Mouse (Mus musculus): Measurements from ENCODE around the gene Bag6.

The Bag6 gene

GRCm38 (mm10) chr17:35166352-35167035 lies 31.5 kb downstream of the Bag6 start:
- DNase-seq (ENCODE audit: low spot score in 2 of 2) = peak; percentile 77 to 82

GRCm38 (mm10) chr17:35167794-35168193 lies 32.8 kb downstream of the Bag6 start:
- no peak for DNase-seq (ENCODE audit: low spot score in 2 of 2)

DNA sequence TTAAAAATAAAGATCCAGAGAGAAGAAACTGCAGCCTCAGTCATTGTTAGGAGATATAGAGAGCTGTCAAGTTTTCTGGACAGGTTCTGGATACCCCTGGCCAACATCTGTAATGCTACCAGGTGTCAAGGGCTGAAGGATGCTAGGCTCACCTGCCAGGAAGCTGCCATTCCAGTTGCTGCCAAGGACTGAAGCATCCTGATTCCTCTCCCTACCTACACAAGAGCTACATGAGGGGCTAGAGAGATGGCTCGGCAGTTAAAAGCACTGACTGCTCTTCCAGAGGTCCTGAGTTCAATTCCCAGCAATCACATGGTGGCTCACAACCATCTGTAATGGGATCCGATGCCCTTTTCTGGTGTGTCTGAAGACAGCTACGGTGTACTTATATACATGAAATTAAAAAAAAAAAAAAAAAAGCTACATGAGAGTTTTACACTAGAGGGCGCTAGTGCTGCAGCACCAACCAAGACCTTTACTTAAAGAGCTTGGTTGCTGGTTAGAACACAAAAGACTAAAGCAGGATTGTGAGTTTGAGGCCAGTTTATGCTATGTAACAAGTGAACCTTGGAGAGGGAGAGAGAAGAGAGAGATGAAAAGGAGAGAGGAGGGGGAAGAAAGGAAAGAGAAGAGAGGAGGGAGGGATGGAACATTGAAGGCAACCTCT lies 33.7 kb downstream of the Bag6 start:
- DNase-seq (ENCODE audit: low spot score in 2 of 2) = no peak

DNA sequence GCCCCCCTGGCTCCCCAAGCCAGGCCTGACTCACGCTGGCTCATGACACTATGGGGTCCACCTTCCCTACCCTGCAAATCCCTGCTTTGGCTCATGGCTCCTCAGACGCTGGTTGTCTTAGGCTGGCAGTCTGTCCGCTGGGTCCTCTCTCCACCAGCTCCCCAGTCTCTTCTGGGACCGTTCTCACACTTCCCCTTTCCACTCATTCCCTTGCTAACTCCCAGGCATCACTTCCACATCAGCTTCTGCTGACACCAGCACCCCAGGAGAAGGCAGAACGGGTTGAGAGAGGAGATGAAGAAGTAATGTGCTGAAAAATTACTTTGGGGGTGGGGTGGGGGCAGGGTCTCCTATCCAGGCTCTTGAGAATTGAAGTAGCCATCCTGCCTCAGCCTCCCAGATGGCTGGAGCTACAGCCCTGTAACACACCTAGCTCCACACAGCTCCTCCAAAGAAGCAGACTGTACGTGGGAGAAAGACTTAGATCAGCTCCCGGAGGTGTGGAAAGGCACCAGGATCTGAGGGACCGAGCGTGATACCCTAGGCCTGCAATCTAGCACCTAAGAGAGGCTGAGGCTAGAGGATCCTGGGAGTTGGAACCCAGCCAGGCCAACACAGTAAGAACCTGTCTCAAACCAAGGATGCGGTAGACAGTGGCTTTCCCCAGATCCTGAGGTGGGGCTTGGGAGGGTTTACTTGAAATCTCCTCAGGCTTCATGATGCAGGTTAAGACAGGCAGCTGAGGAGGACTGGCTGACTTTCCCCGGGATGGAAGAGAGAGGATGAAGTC lies 37.7 kb downstream of the Bag6 start:
- no peak for DNase-seq (ENCODE audit: low spot score in 2 of 2)

- no peak for DNase-seq (ENCODE audit: low spot score in 2 of 2)
These were observed 38.4 kb downstream of the Bag6 start for GRCm38 (mm10) chr17:35173329-35173728.

- DNase-seq (ENCODE audit: low spot score in 2 of 2) = no peak
These were observed 39.4 kb downstream of the Bag6 start for GRCm38 (mm10) chr17:35174201-35174977.

- DNase-seq (ENCODE audit: low spot score in 2 of 2) = no peak
These were observed 40.4 kb downstream of the Bag6 start for GRCm38 (mm10) chr17:35175382-35175781.

- no peak for DNase-seq (ENCODE audit: low spot score in 2 of 2)
These were observed 41.0 kb downstream of the Bag6 start, which contains the start of gene Aif1 for GRCm38 (mm10) chr17:35175968-35176367. TSS of gene Aif1 (minus strand) at chr17:35176068.

DNA sequence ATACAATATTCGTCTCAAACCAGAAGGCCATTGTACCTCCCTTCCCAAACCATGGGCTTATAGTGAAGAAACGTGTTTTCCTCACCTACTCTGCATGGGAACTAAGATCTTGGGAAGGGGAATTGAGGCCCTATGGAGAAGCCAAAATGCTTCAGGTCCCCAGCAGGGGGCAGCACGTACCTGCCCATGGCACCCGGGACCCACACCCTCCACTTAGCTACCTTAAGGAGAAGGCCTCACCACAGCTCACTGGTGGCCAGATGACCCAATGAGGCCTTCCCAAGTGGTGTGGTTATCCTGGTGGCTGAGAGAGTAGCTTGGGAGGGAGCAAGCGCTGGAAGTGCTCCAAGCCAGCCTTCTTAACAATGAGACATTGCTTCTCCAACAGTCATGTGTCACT lies 43.5 kb downstream of the Bag6 start:
- DNase-seq (ENCODE audit: low spot score in 2 of 2) = no peak

DNA sequence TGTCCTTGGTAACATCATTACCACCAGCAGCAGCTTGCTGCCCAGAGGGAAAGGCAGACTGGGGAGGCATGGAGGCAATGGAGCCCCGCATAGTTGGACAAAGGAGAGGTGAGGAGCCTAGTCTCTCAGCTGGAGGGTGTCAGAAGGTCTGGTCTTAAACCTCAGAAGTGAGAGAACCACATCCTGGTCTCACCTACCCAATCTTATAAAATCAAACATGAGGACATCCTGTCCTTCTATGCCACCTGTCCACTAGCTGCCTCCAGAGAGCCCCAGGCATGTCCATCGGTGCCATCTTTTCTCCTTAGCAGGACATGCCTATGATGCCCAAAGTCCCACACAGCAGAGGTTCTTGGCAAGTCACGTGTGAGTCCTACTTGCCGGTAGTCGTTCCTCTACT lies 45.1 kb downstream of the Bag6 start:
- DNase-seq (ENCODE audit: low spot score in 2 of 2) = no peak

DNA sequence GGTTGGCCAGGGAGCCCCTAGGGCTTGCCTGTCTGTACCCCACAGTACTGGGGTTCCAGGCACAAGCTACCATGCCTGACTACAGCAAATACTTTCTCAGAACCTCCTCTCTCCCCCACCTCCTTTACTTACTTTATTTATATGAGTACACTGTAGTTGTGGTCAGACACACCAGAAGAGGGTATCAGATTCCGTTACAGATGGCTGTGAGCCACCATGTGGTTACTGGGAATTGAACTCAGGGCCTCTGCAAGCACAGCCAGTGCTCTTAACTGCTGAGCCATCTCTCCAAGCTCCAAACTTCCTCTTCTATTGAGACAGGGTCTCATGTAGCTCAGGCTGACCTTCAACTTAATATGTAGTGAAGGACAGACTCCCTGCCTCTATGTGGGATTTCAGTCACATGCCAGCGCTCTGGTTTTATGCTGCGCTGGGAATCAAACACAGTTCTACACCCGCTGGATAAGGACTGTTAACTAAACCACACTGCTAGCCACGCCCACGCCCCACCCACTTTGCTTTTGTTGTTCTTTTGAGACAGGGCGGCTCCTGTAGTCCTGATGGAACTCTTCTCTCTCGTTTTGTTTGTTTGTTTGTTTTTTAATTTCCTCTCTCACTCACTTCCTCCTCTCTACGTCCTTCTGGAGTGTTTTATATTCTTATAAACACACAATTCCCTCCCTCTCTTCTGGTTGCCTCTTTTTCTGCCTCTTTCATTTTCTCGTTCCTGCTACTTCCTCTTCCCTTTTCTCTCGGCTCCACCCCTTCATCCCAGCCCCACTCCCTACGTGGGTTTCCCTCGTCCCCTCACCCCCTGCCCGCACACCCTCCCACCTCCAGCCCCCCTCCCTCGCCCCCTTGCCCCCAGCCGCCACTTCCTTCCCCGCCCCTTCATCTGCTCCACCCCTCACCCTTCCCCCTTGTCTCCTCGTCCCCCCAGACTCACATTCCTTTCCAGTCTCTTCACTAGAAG lies 50.9 kb downstream of the Bag6 start:
- DNase-seq (ENCODE audit: low spot score in 2 of 2) = peak in 1 of 2 experiments; percentile 47

GRCm38 (mm10) chr17:35186681-35187080 lies 51.7 kb downstream of the Bag6 start:
- peak in 1 of 2 experiments; percentile 51 for DNase-seq (ENCODE audit: low spot score in 2 of 2)

- no peak for DNase-seq (ENCODE audit: low spot score in 2 of 2)
These were observed 52.4 kb downstream of the Bag6 start for GRCm38 (mm10) chr17:35187345-35187744.

GRCm38 (mm10) chr17:35187959-35188610 lies 53.1 kb downstream of the Bag6 start, which contains the start of gene Lst1:
TSS of gene Lst1 (minus strand) at chr17:35188439.
- DNase-seq (ENCODE audit: low spot score in 2 of 2) = no peak

DNA sequence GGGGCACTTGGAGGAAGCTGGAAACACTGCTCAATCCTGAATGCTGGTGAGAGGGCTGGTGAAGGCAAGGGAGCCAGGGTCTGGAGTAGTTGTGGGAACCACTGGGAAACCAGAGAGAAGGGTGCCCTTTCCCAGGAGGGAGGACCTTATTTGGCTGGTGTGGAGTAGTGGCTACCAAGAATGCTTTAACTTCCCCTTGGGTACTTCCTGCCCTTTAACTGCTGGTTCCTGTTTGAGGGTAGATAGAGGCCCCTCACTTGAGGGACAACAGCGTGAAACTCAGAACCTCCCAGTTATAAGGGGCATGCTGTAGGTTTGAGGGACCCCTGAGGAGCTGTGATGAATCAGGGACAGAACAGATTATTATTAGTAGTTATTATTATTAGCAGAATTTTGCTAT lies 54.2 kb downstream of the Bag6 start:
- no peak for DNase-seq (ENCODE audit: low spot score in 2 of 2)

DNA sequence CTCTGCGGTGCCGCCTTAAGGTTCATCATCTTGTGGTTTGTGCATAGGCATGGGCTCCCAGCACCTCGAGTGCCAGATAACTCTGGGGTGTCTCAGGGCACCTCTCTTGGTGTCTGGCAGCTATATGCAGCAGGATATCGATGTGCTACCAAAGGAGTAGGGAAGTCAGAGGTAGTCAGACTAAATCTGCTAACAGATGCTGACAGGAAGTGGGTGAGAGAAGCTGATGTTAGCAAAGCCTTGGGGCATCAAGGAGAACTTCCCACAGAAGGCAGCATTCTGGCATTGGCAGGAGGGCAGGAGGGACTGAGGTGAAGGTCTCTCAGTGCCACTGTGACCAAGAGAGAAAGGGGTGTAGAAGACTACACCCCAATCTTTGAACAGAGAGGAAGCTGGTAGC lies 55.1 kb downstream of the Bag6 start:
- no peak for DNase-seq (ENCODE audit: low spot score in 2 of 2)

- no peak for DNase-seq (ENCODE audit: low spot score in 2 of 2)
These were observed 56.7 kb downstream of the Bag6 start for GRCm38 (mm10) chr17:35191723-35192122.

GRCm38 (mm10) chr17:35192924-35193323 lies 57.9 kb downstream of the Bag6 start:
- no peak for DNase-seq (ENCODE audit: low spot score in 2 of 2)

DNA sequence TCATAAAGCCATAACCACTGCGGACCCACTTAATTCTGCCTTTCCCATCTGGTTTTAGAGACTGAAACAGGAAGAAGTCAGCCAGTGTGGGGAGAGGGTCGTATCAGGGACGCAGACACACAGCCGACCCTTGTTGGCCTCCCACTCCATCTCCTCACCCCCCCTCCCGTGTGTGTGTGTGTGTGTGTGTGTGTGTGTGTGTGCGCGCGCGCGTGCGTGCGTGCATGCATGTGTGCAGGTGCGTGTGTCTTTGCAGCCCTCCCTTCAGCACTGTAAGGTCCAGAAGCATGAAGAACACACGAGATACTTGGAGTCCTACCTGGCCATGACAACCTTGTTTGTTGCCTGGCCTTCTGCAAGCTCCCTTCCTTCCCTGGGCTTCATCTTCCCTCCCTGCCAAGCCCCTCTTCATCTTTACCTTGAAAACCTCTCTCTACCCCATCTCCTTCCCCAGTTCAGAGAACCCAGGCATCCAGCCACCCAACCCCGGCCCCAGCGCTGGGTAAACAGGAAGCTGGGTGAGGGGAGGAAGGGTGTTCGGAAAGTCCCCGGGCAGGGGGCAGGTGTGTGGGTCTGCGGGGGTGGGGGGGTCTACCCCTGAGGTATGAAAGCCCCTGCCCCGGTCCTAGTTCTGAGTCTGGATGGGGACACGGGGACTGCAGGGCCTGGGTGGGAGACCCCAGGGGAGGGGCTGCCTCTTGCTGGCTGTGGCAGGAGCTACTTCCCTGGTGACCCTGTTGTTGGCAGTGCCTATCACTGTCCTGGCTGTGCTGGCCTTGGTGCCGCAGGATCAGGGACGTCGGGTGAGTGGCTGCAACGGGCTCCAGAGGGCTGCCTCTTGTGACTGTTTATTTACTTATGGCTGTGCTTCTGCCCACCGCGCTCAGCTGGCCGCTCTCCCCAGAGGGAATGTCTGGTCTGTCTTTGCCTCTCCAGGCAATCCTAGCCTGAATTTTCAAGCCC lies 59.2 kb downstream of the Bag6 start, which contains the start of gene Ltb:
TSS of gene Ltb (plus strand) at position 559 of the 963 bp plus-strand sequence.
- no peak for DNase-seq (ENCODE audit: low spot score in 2 of 2)

Data from right cerebral cortex, postnatal 10 days (tissue).